Mouse (Mus musculus): ENCODE results near the gene Rai1. TPM values are rescaled to one million over a fixed set of nuclear protein-coding genes. Genes with fewer than 3 reads are reported as not detected.

The Rai1 gene
- total RNA-seq, 2 experiments from 2014 or later = 34.8 to 53.0 TPM

- no peak for DNase-seq
Observed at GRCm38 (mm10) chr11:60127863-60128512, 23.2 kb downstream of the Rai1 start.

- DNase-seq = no peak
Observed at GRCm38 (mm10) chr11:60130516-60130915, 25.7 kb downstream of the Rai1 start.

GRCm38 (mm10) chr11:60132061-60132460, 27.2 kb downstream of the Rai1 start:
- DNase-seq = no peak

GRCm38 (mm10) chr11:60136491-60136890, 31.7 kb downstream of the Rai1 start:
- DNase-seq = no peak

- DNase-seq = no peak
Observed at GRCm38 (mm10) chr11:60137170-60137569, 32.4 kb downstream of the Rai1 start.

GRCm38 (mm10) chr11:60139141-60139733, 34.4 kb downstream of the Rai1 start:
- DNase-seq = no peak

GRCm38 (mm10) chr11:60139734-60140371, 35.0 kb downstream of the Rai1 start:
- peak; percentile 70 for DNase-seq

GRCm38 (mm10) chr11:60140586-60141284, 35.9 kb downstream of the Rai1 start:
- peak; percentile 29 for DNase-seq

- DNase-seq = no peak
Observed at GRCm38 (mm10) chr11:60141285-60141608, 36.4 kb downstream of the Rai1 start.

GRCm38 (mm10) chr11:60143086-60143485, 38.3 kb downstream of the Rai1 start:
- DNase-seq = no peak

- DNase-seq = no peak
Observed at GRCm38 (mm10) chr11:60146170-60146569, 41.4 kb downstream of the Rai1 start.

- no peak for DNase-seq
Observed at GRCm38 (mm10) chr11:60148591-60148990, 43.8 kb downstream of the Rai1 start.

GRCm38 (mm10) chr11:60149086-60149485, 44.3 kb downstream of the Rai1 start:
- no peak for DNase-seq

- peak; percentile 50 for DNase-seq
Observed at GRCm38 (mm10) chr11:60150677-60151076, 45.9 kb downstream of the Rai1 start.

- DNase-seq = no peak
Observed at GRCm38 (mm10) chr11:60152339-60152738, 47.5 kb downstream of the Rai1 start.

- no peak for DNase-seq
Observed at GRCm38 (mm10) chr11:60153936-60154335, 49.1 kb downstream of the Rai1 start.

- no peak for DNase-seq
Observed at GRCm38 (mm10) chr11:60155690-60156089, 50.9 kb downstream of the Rai1 start.

- DNase-seq = no peak
Observed at GRCm38 (mm10) chr11:60158271-60158670, 53.5 kb downstream of the Rai1 start.

- DNase-seq = no peak
Observed at GRCm38 (mm10) chr11:60159955-60160354, 55.1 kb downstream of the Rai1 start.

GRCm38 (mm10) chr11:60160454-60161114, 55.8 kb downstream of the Rai1 start:
- no peak for DNase-seq

- no peak for DNase-seq
Observed at GRCm38 (mm10) chr11:60161146-60161874, 56.5 kb downstream of the Rai1 start.

GRCm38 (mm10) chr11:60162547-60162946, 57.7 kb downstream of the Rai1 start:
- no peak for DNase-seq
